Mouse (Mus musculus) midbrain, embryonic 12.5 days (tissue): ENCODE data around the gene Spop. TPM values are rescaled to one million over a fixed set of nuclear protein-coding genes. Genes with fewer than 3 reads are reported as not detected.
"Not testable (repeated sequence)": the region's sequence is repeated elsewhere in the genome, so short reads cannot be mapped to it uniquely, and the experiment has no call there.

Experiments used
- ATAC-seq: fragments of 200-750 bp; cut with Nextera tagmentation; 2 replicates; pipeline ENCODE4 v1.8.0; 2017; ENCODE audit warnings: low read depth, moderate TSS enrichment, moderate library complexity; ENCODE audit not compliant: low FRiP score
- H3K27ac ChIP-seq: fragments of 300-500 bp; sonication (generic); replicated peaks from 2 replicates; pipeline ENCODE4 v1.5.1; 2016; ENCODE audit warnings: mild to moderate bottlenecking
- H3K27me3 ChIP-seq: fragments of 300-500 bp; sonication (generic); 2 replicates; pipeline ENCODE4 v1.6.1; 2016; ENCODE audit warnings: mild to moderate bottlenecking
- H3K36me3 ChIP-seq: fragments of 300-500 bp; sonication (generic); 2 replicates; pipeline ENCODE4 v1.6.1; 2016
- H3K4me1 ChIP-seq: fragments of 300-500 bp; sonication (generic); 2 replicates; pipeline ENCODE4 v1.6.1; 2016
- H3K4me2 ChIP-seq: fragments of 300-500 bp; sonication (generic); replicated peaks from 2 replicates; pipeline ENCODE4 v1.6.1; 2016; ENCODE audit warnings: mild to moderate bottlenecking, moderate library complexity
- H3K4me3 ChIP-seq: fragments of 300-500 bp; sonication (generic); 2 replicates; pipeline ENCODE4 v1.5.1; 2016; ENCODE audit warnings: mild to moderate bottlenecking
- H3K9ac ChIP-seq: fragments of 300-500 bp; sonication (generic); replicated peaks from 2 replicates; pipeline ENCODE4 v1.6.1; 2016; ENCODE audit warnings: mild to moderate bottlenecking, moderate library complexity
- H3K9me3 ChIP-seq: fragments of 300-500 bp; sonication (generic); 2 replicates; pipeline ENCODE4 v1.6.1; 2016; ENCODE audit warnings: mild to moderate bottlenecking
- WGBS: fragments of 180-500 bp; shearing (Covaris S2); methylation state at CpG from one replicate; pipeline ENCODE4 v1.1.7; 2016; 5-methylcytosine and 5-hydroxymethylcytosine counted together
- polyA plus RNA-seq: library from polyadenylated mRNA; unstranded; fragments of >200 nt; fragmentation: Nextera tagmentation; extraction: Ambion mirVana; gene quantifications from 2 replicates; pipeline ENCODE4 v1.2.1, GENCODE M21; 2016

Gene Spop
- polyA plus RNA-seq, 1 experiment from 2014 or later = 200 TPM

DNA sequence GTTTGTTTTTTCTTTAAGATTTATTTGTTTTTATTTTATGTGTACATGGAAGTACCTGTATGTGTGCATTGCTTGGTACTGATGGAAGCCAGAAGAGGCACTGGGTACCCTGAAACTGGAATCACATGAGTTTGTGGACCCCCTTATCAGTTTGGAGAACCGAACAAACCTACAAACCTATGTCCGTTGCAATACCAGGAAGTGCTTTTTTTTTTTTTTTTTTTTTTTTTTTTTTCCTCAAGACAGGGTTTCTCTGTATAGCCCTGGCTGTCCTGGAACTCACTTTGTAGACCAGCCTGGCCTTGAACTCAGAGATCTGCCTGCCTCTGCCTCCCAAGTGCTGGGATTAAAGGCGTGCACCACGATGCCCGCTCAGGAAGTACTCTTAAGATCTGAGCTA, 7.5 kb upstream of the Spop start:
- WGBS = 92% methylated on average over 5 of the region's 5 CpGs
- not testable (repeated sequence) for ATAC-seq, H3K27me3 ChIP-seq, H3K9ac ChIP-seq, H3K36me3 ChIP-seq, H3K27ac ChIP-seq, H3K4me2 ChIP-seq, H3K9me3 ChIP-seq, H3K4me1 ChIP-seq, H3K4me3 ChIP-seq

DNA sequence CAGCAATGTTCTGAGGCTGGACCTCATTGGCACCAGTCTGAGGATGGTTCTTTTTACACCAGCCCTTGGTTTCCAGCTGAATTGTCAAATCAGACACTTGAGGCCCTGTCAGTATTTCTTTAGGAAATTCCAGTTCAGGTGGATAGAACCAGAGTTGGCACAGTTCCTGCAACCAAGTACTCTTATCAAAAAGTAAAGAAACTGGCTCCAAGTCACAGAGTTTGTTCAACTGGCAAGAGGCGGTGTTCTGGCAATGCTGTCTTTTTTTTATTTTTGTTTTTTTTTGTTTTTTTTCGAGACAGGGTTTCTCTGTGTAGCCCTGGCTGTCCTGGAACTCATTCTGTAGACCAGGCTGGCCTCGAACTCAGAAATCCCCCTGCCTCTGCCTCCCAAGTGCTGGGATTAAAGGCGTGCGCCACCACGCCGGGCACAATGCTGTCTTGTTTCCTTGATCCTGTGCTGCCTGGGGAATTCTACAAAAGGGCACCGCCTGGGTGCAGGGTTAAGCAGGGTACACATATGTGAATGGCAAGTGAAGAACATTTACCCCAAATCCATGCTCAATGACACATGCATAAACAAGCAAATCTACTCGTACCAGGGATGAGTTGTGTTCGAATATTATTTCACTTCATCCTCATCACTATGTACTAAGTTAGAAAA, 4.3 kb upstream of the Spop start:
- H3K9me3 ChIP-seq = no peaks in the 10 kb centered on the region
- H3K27ac ChIP-seq = no peak overlapping the region
- peaks cover 6% of the 10 kb centered on the region; the same call in 1 of the 2 replicates for H3K27me3 ChIP-seq
- no peaks in the 10 kb centered on the region for H3K36me3 ChIP-seq
- H3K4me1 ChIP-seq = no peaks in the 10 kb centered on the region
- no peak overlapping the region for H3K4me3 ChIP-seq
- no peak overlapping the region for H3K9ac ChIP-seq
- 88% methylated on average over 10 of the region's 10 CpGs for WGBS
- no peak for ATAC-seq
- H3K4me2 ChIP-seq = no peak overlapping the region

DNA sequence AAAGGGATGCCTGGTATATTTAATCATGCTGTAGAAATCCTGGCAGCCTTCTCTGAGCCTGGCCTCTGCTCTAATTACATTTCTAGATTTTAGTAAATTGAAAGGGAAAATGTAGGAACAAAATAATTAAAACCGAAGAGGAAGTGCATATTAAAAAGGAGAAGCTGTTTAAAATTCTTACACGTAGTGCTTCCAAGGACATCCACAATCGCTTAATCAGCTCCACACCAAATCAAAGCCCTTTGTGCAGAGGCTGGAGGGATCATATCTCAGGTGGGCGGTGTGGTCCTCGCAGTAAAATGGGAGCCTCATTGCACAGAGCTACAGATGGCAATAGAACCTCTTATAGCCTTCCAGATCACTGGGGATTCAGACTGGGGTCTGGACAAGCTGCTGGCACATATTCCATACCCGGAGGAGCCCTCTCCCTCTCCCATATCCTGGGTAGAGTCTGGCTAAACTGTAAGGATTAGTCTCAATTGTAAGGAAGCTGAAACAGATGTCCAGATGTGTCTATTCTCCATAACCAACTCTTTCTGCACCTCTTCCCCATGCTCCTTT, 2.3 kb upstream of the Spop start:
- Histone ChIP-seq H3K4me2 (no peak overlapping the region), H3K27ac (0 out of 2 replicates have a peak overlapping the region, but pooled peaks have one; percentile 30)
- WGBS = 60% methylated on average over 6 of the region's 6 CpGs

DNA sequence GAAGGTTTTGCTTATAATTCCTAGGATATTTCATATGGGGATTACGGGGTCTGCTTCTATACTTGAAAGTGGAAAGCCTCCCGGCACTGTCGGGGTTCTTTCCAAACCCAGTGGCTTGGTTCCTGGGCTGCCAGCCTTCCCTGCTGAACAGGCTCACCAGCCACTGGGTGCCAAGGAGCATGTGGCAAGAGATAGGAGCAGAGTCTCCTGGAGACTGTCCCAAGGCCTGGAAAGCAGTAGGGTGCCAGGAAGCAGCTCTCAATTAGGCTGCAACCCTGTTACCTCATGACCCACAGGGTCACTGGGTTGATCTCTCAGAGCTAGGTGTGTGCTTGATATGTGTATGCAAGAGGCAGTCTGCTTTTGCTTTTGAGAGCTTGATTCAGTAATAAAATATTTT, 1.3 kb upstream of the Spop start:
- Histone ChIP-seq H3K27ac (no peak overlapping the region), H3K4me1 (peaks cover 23% of the 10 kb centered on the region), H3K36me3 (no peaks in the 10 kb centered on the region), H3K9ac (no peak overlapping the region), H3K4me3 (no peak overlapping the region), H3K4me2 (no peak overlapping the region), H3K27me3 (peaks cover 6% of the 10 kb centered on the region; the same call in 1 of the 2 replicates), H3K9me3 (no peaks in the 10 kb centered on the region)
- 92% methylated on average over 3 of the region's 3 CpGs for WGBS
- no peak for ATAC-seq

More for the DNA sequence above, 2.3 kb upstream of the Spop start:
- H3K9ac ChIP-seq = no peak overlapping the region
- peaks cover 6% of the 10 kb centered on the region; the same call in 1 of the 2 replicates for H3K27me3 ChIP-seq
- ATAC-seq = no peak
- no peak overlapping the region for H3K4me3 ChIP-seq
- peaks cover 14% of the 10 kb centered on the region for H3K4me1 ChIP-seq
- no peaks in the 10 kb centered on the region for H3K36me3 ChIP-seq
- no peaks in the 10 kb centered on the region for H3K9me3 ChIP-seq

DNA sequence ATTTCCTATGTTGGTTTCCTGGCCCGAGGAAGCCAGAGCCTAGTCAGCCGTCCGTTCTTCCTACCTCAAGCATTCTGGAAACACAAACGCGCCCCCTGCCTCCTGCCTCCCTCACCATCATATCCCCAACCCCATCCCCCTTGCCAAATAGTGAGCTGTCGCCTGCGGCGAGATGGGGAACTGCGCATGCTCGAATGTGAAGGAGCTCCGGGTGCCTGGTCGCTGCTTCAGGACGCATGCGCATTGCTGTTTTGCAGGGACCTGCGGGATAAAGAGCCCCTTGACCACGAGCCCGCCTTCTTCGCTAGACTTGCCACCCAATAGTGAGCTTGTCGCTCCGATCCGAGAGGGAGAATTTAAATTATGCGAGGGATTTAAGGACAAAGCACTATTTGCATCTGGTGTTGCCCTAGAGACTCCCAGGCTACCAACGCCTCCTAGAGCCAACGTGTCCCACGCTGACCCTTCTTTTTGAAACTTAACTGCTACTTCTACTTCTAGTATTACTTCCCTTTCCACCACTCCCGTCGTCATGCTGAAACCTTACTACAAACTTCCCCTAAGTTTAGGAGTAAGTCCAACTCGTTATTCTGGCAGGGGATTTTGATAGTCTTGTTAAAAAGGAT, 769 bp downstream of the Spop start:
- Histone ChIP-seq H3K27ac (peak overlapping the region; percentile 96), H3K9ac (peak overlapping the region; percentile 72), H3K4me3 (peak overlapping the region; percentile 64), H3K4me1 (peaks cover 23% of the 10 kb centered on the region), H3K27me3 (peaks cover 6% of the 10 kb centered on the region; the same call in 1 of the 2 replicates), H3K9me3 (no peaks in the 10 kb centered on the region), H3K36me3 (no peaks in the 10 kb centered on the region), H3K4me2 (peak overlapping the region; percentile 76)
- WGBS = under 1% methylated on average over 28 of the region's 28 CpGs
- ATAC-seq = peak; percentile 85

DNA sequence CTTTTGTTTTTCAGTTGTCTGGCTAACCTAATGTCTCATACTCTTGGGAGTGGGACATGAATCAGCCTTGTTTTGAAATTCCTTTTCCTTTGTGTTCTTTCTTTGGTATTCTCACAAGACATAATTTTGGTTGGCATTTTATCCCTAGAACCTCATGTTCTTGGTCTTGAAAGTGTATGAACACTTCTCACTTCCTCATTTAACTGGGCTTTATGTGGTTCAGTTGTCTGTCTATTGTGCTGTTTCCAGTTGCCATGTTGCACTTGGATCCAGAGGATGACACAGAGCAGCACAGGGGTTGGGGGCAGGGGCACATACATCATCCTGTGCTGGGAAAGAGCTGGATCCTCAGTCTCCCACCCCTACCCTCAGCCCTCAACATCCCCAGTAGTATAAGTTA, 2.1 kb downstream of the Spop start:
- Histone ChIP-seq H3K4me2 (peak overlapping the region; percentile 76), H3K4me3 (peak overlapping the region; percentile 64), H3K27ac (0 out of 2 replicates have a peak overlapping the region, but pooled peaks have one; percentile 96), H3K9me3 (no peaks in the 10 kb centered on the region), H3K9ac (peak overlapping the region; percentile 17; the same call in 1 of the 2 replicates), H3K36me3 (no peaks in the 10 kb centered on the region), H3K4me1 (peaks cover 23% of the 10 kb centered on the region), H3K27me3 (peaks cover 6% of the 10 kb centered on the region; the same call in 1 of the 2 replicates)
- no peak for ATAC-seq

DNA sequence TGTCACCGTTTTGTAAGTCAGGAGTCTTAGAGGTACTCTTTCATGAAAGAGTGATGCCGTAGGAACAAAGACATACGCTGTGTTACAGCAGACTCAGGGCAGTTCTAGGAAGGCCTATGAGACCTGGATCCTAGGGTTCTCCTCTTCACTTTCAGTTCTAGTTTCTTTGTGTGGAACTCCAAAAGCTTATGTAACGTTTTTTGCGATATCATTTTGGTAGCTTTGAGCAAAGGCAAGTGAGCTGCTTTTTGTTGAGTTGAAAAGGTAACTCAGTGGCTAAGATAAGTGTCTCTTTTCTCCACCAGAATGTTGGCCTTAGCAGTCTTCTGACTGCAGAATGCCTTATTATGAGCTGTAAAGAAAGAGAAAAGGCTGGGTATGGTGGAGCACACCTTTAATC, 3.5 kb downstream of the Spop start:
- no peak overlapping the region for H3K4me2 ChIP-seq

DNA sequence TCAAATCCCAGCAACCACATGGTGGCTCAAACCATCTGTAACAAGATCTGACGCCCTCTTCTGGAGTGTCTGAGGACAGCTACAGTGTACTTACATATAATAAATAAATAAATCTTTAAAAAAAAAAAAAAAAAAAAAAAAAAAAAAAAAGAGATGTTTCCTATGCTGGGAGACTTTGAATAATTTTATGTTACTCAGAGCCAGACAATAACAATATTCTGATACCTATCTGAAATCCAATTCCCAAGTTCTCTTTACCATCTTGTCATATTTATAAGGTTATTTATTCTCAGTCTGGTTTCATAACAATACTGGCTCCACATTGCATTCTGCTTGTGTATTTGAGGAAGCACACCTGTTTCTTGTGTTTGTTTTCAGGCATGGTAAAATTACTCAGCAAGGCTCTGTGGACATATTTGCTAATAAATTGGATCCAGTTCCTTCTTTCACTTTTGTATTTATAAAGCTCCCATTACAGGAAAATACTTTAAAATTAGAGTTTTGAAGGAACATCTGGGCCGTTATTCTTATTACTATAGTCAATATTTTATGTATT, 7.1 kb downstream of the Spop start:
- no peak overlapping the region for H3K9ac ChIP-seq
- H3K36me3 ChIP-seq = no peaks in the 10 kb centered on the region
- no peaks in the 10 kb centered on the region for H3K27me3 ChIP-seq
- no peak overlapping the region for H3K27ac ChIP-seq
- H3K9me3 ChIP-seq = no peaks in the 10 kb centered on the region
- ATAC-seq = no peak
- WGBS = 79% methylated on average over 2 of the region's 2 CpGs
- no peak overlapping the region for H3K4me2 ChIP-seq
- H3K4me1 ChIP-seq = peaks cover 14% of the 10 kb centered on the region
- H3K4me3 ChIP-seq = no peak overlapping the region

More for the DNA sequence above, 3.5 kb downstream of the Spop start:
- Histone ChIP-seq H3K36me3 (no peaks in the 10 kb centered on the region), H3K27ac (no peak overlapping the region), H3K4me1 (peaks cover 23% of the 10 kb centered on the region), H3K4me3 (no peak overlapping the region), H3K27me3 (peaks cover 6% of the 10 kb centered on the region; the same call in 1 of the 2 replicates), H3K9me3 (no peaks in the 10 kb centered on the region), H3K9ac (no peak overlapping the region)
- ATAC-seq = no peak
- WGBS = 85% methylated on average over 5 of the region's 5 CpGs

DNA sequence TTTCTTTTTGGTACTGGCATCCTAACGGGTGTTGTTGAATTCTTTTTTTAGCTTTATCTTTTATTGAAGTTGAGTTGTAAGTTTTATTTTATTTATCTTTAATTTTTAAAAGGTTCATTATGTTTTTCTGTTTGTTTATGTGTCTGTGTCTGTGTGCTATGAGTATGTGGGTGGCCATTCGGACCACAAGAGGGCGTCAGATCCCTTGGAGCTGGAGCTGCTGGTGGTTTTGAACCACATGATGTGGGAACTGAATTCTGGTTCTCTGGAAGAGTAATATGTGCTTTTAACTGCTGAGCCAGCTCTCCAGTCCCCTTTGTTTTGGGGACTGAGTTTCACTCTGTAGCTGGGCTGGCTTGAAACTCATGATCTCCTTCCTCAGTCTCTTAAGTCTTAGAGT, 9.6 kb downstream of the Spop start:
- no peak overlapping the region for H3K4me2 ChIP-seq
- H3K9me3 ChIP-seq = no peaks in the 10 kb centered on the region
- no peaks in the 10 kb centered on the region for H3K4me1 ChIP-seq
- ATAC-seq = no peak
- no peaks in the 10 kb centered on the region for H3K27me3 ChIP-seq
- no peaks in the 10 kb centered on the region for H3K36me3 ChIP-seq
- 84% methylated on average over 3 of the region's 3 CpGs for WGBS
- no peak overlapping the region for H3K27ac ChIP-seq
- no peak overlapping the region for H3K4me3 ChIP-seq
- H3K9ac ChIP-seq = no peak overlapping the region

DNA sequence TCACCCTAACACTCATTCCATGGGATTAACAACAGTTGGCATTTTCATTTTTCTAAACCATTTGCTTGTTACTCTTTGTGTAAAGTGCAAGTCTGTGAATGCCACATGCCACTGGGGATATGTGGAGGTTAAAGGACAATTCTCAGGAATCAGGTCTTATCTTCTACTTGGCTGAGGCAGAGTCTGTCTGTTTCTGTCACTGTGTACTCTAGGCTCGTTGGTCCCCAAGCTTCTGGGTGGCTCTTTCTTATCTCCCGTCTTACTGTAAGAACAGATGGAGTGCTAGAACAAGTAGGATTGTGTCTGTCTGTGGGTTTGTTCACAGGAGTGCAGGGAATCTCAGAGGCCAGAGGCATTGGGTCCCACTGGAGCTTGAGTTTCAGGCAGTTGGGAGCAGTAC, 17.5 kb downstream of the Spop start:
- Histone ChIP-seq H3K36me3 (peaks cover 4% of the 10 kb centered on the region; the same call in 1 of the 2 replicates), H3K4me3 (no peak overlapping the region), H3K9ac (no peak overlapping the region), H3K4me1 (no peaks in the 10 kb centered on the region), H3K27me3 (no peaks in the 10 kb centered on the region), H3K27ac (no peak overlapping the region), H3K4me2 (no peak overlapping the region), H3K9me3 (no peaks in the 10 kb centered on the region)
- 82% methylated on average over 2 of the region's 2 CpGs for WGBS
- no peak for ATAC-seq

DNA sequence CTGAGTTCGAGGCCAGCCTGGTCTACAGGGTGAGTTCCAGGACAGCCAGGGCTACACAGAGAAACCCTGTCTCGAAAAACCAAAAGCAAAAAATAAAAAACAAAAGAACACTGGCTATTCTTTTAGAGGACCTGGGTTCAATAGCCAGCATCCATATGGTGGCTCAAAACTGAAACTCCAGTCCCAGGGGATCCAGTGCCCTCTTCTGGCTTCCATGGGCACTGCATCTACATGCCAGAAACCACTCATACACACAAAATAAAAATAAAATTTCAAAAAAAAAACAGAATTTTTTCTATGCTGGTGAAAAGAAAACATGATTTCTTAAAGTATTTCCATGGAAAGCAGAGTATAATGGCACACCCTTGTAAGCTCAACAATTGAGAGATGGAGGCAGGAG, 18.3 kb downstream of the Spop start:
- H3K4me2 ChIP-seq = no peak overlapping the region
- no peaks in the 10 kb centered on the region for H3K4me1 ChIP-seq
- WGBS = 98% methylated on average over 2 of the region's 2 CpGs
- no peaks in the 10 kb centered on the region for H3K27me3 ChIP-seq
- no peaks in the 10 kb centered on the region for H3K9me3 ChIP-seq
- ATAC-seq = no peak
- H3K9ac ChIP-seq = no peak overlapping the region
- no peak overlapping the region for H3K4me3 ChIP-seq
- no peak overlapping the region for H3K27ac ChIP-seq
- peaks cover 4% of the 10 kb centered on the region; the same call in 1 of the 2 replicates for H3K36me3 ChIP-seq

DNA sequence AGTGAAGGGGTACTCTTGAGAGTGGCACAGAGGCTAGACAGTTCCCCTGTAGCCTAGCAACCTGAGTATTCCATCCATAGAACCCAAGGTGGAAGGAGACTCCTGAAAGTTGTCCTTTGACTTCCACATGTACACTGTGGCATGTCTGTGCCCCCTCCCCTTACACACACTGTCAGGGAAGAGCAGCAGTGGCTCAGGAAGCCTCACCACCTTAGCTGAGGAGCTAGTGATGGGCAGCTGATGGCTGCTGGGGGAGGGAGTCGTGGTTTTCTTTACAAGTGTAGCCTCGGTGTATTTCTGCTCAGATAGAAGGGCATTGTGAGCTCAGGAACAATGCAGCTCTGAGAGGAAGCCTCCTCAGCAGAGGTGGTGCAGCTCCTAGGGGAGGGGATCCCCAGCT, 31.5 kb downstream of the Spop start:
- WGBS = 12% methylated on average over 2 of the region's 2 CpGs
- no peaks in the 10 kb centered on the region for H3K36me3 ChIP-seq
- no peaks in the 10 kb centered on the region for H3K9me3 ChIP-seq
- H3K4me2 ChIP-seq = no peak overlapping the region
- H3K9ac ChIP-seq = peak overlapping the region; percentile 4; the same call in 1 of the 2 replicates
- no peak overlapping the region for H3K4me3 ChIP-seq
- H3K27ac ChIP-seq = 0 out of 2 replicates have a peak overlapping the region, but pooled peaks have one; percentile 16
- H3K4me1 ChIP-seq = peaks cover 6% of the 10 kb centered on the region
- no peaks in the 10 kb centered on the region for H3K27me3 ChIP-seq
- no peak for ATAC-seq
